Mouse (Mus musculus) hindbrain, postnatal 0 days (tissue): ENCODE data around the gene Sumo1. TPM values are rescaled to one million over a fixed set of nuclear protein-coding genes. Genes with fewer than 3 reads are reported as not detected.

Experiments used
- ATAC-seq: fragments of 200-750 bp; cut with Nextera tagmentation; 2 replicates; pipeline ENCODE4 v1.8.0; 2017; ENCODE audit warnings: mild to moderate bottlenecking, moderate TSS enrichment, moderate library complexity
- DNase-seq: peaks from one replicate; pipeline ENCODE4 v3.0.0-alpha.2; 2015; ENCODE audit warnings: low spot score
- H3K27ac ChIP-seq: fragments of 300-500 bp; sonication (generic); 2 replicates; pipeline ENCODE4 v1.5.1; 2014; ENCODE audit warnings: mild to moderate bottlenecking
- H3K27me3 ChIP-seq: fragments of 300-500 bp; sonication (generic); 2 replicates; pipeline ENCODE4 v1.6.1; 2014; ENCODE audit warnings: low read length, mixed read lengths; ENCODE audit not compliant: insufficient read depth
- H3K36me3 ChIP-seq: fragments of 300-500 bp; sonication (generic); 2 replicates; pipeline ENCODE4 v1.6.1; 2014; ENCODE audit warnings: low read length, mixed read lengths; ENCODE audit not compliant: insufficient read depth
- H3K4me1 ChIP-seq: fragments of 300-500 bp; sonication (generic); 2 replicates; pipeline ENCODE4 v1.6.1; 2014; ENCODE audit warnings: antibody characterized with exemption, low read length, mixed read lengths; ENCODE audit not compliant: insufficient read depth
- H3K4me2 ChIP-seq: fragments of 300-500 bp; sonication (generic); 2 replicates; pipeline ENCODE4 v1.6.1; 2014; ENCODE audit warnings: low read depth, mild to moderate bottlenecking, low read length, moderate library complexity, mixed read lengths
- H3K4me3 ChIP-seq: fragments of 300-500 bp; sonication (generic); 2 replicates; pipeline ENCODE4 v1.5.1; 2014; ENCODE audit warnings: low read length
- H3K9ac ChIP-seq: fragments of 300-500 bp; sonication (generic); replicated peaks from 2 replicates; pipeline ENCODE4 v1.6.1; 2014; ENCODE audit warnings: mild to moderate bottlenecking, low read length, moderate library complexity, mixed read lengths
- H3K9me3 ChIP-seq: fragments of 300-500 bp; sonication (generic); 2 replicates; pipeline ENCODE4 v1.6.1; 2016; ENCODE audit warnings: low read length, mixed read lengths
- CTCF ChIP-seq: IDR thresholded peaks from 2 replicates; pipeline ENCODE4 v1.5.1; 2016; ENCODE audit warnings: antibody characterized with exemption, control low read depth, low read depth
- WGBS: fragments of 180-500 bp; shearing (Covaris S2); extraction: QIAGEN DNeasy Blood & Tissue Kit; methylation state at CpG from one replicate; pipeline ENCODE4 v1.1.7; 2014; 5-methylcytosine and 5-hydroxymethylcytosine counted together
- polyA plus RNA-seq: library from polyadenylated mRNA; unstranded; fragments of >200 nt; fragmentation: Nextera tagmentation; extraction: Ambion mirVana; gene quantifications from 2 replicates; pipeline ENCODE4 v1.2.1, GENCODE M21; 2015
- total RNA-seq: library from RNA; depleted of rRNA; stranded (reverse); fragments of >200 nt; gene quantifications from 2 replicates; pipeline ENCODE4 v1.2.3, GENCODE M21; 2014

Gene Sumo1
- total and polyA plus RNA-seq, 2 experiments from 2014 or later: 70.2 to 311 TPM

DNA sequence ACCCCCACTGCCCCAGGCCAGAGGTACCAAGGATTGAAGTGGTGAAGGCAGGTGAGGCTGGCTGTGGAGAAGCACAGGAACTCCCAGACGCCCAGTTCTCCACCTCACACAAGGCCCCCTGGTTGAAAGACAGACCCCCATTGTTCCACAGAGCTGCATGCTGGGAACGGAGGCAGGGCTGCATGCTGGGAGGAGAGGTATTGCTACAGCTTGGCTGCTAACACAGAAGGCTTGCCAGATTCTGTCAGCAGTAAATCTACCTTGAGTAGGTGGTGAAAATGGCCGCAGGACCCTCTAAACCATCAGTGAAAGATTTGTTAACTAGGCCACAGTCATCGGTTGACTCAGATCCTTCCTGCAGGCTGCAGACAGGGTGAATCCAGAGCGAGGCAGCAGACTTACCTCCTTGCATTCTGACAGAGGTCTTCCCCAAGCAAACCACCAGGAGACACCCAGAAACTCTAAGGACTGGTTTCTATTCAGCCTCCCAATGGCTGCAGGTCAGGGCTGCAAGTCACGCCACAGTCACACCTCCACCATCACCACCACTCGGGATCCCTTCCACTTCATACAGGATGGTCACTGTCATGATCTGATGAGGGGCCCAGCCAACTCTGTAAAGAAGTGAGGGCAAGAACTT, 121.5 kb downstream of the Sumo1 start:
- ATAC-seq: no peak
- TF ChIP-seq CTCF: no peak
- no peak overlapping the region for H3K27ac ChIP-seq
- H3K9ac ChIP-seq: no peak overlapping the region
- H3K36me3 ChIP-seq: no peaks in the 10 kb centered on the region
- H3K27me3 ChIP-seq: no peaks in the 10 kb centered on the region
- H3K9me3 ChIP-seq: no peaks in the 10 kb centered on the region
- no peak overlapping the region for H3K4me2 ChIP-seq
- H3K4me1 ChIP-seq: no peaks in the 10 kb centered on the region
- H3K4me3 ChIP-seq: no peak overlapping the region
- DNase-seq: no peak
- whole genome bisulfite sequencing: 62% methylated on average over 7 of the region's 7 CpGs

DNA sequence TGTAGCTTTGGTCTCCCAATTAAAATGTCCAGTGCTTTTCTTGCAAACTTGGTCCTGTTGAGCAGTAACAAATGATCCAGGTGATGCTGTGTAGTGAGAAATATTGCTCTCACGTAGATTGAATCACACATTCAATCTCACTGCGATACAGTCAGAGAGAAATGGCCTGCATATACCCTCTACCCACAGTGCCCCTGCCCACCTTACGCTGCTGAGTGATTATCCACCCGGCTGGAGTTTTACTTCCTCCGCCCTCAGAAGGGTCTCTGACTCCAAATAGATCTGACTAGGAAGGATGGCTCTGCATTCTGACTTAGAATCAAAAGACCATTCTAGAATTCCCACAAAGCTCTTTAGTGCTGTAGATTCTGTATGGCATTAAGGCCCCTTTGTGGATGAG, 122.1 kb downstream of the Sumo1 start:
- no peaks in the 10 kb centered on the region for H3K4me1 ChIP-seq
- H3K4me2 ChIP-seq: no peak overlapping the region
- DNase-seq (no peak), ATAC-seq (no peak)
- no peak overlapping the region for H3K9ac ChIP-seq
- 73% methylated on average over 5 of the region's 5 CpGs for WGBS
- H3K27ac ChIP-seq: no peak overlapping the region
- no peak overlapping the region for H3K4me3 ChIP-seq
- H3K36me3 ChIP-seq: no peaks in the 10 kb centered on the region
- H3K27me3 ChIP-seq: no peaks in the 10 kb centered on the region
- TF ChIP-seq CTCF: no peak
- no peaks in the 10 kb centered on the region for H3K9me3 ChIP-seq

- no peak overlapping the region for H3K27ac ChIP-seq
- no peaks in the 10 kb centered on the region for H3K36me3 ChIP-seq
- no peak for ATAC-seq
- 85% methylated on average over 8 of the region's 8 CpGs for WGBS
- no peak for DNase-seq
- no peak for TF ChIP-seq CTCF
- H3K9me3 ChIP-seq: no peaks in the 10 kb centered on the region
- H3K4me2 ChIP-seq: no peak overlapping the region
- no peak overlapping the region for H3K4me3 ChIP-seq
- no peaks in the 10 kb centered on the region for H3K27me3 ChIP-seq
- H3K4me1 ChIP-seq: no peaks in the 10 kb centered on the region
- H3K9ac ChIP-seq: no peak overlapping the region
These were observed 126.7 kb downstream of the Sumo1 start for GRCm38 (mm10) chr1:59543911-59544310.

- H3K4me1 ChIP-seq: no peaks in the 10 kb centered on the region
- TF ChIP-seq CTCF: no peak
- H3K36me3 ChIP-seq: no peaks in the 10 kb centered on the region
- no peak for ATAC-seq
- no peak overlapping the region for H3K27ac ChIP-seq
- WGBS: 75% methylated on average over 6 of the region's 6 CpGs
- DNase-seq: no peak
- H3K4me2 ChIP-seq: no peak overlapping the region
- no peaks in the 10 kb centered on the region for H3K9me3 ChIP-seq
- no peaks in the 10 kb centered on the region for H3K27me3 ChIP-seq
- H3K4me3 ChIP-seq: no peak overlapping the region
- no peak overlapping the region for H3K9ac ChIP-seq
These were observed 128.4 kb downstream of the Sumo1 start for GRCm38 (mm10) chr1:59542231-59542630.

DNA sequence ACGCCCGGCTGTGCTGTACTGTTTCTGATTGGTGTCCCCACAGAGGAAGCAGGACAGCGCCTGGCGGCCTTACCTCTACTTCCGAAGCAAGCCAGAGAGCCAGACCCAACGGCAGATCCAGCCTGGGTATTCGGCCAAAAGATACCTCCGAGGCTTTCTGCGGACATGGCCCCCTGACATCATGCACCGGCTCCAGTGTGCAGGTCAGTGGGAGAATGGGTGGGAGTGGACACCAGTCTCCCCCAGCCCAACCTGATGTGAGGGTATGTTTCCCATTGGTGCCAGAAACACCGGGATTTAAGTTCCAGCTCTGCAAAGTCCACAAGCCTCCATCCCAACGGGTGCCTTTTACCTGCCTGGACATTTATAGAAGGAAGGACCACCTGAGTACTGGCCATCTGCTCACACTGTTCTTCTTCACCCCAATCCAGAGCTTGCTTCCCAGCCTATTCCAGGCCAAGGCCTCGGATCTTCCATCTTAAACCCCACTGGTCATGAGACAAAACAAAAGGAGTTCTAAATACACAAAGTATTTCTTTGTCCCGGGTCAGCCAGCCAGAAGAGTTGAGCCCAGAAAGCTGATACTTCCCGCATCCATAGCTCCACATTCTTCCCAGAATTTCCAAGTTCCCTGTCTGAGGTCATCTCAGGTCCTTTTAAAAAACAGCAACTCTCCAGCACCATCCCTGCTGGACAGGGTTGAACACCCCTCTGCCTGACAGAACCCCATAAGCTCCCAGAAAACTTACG, 129.2 kb downstream of the Sumo1 start:
- 81% methylated on average over 16 of the region's 16 CpGs for WGBS
- H3K4me3 ChIP-seq: no peak overlapping the region
- no peak for DNase-seq
- no peak for ATAC-seq
- no peak overlapping the region for H3K4me2 ChIP-seq
- no peak overlapping the region for H3K9ac ChIP-seq
- H3K4me1 ChIP-seq: no peaks in the 10 kb centered on the region
- no peak overlapping the region for H3K27ac ChIP-seq
- TF ChIP-seq CTCF: no peak
- H3K9me3 ChIP-seq: no peaks in the 10 kb centered on the region
- no peaks in the 10 kb centered on the region for H3K36me3 ChIP-seq
- no peaks in the 10 kb centered on the region for H3K27me3 ChIP-seq

DNA sequence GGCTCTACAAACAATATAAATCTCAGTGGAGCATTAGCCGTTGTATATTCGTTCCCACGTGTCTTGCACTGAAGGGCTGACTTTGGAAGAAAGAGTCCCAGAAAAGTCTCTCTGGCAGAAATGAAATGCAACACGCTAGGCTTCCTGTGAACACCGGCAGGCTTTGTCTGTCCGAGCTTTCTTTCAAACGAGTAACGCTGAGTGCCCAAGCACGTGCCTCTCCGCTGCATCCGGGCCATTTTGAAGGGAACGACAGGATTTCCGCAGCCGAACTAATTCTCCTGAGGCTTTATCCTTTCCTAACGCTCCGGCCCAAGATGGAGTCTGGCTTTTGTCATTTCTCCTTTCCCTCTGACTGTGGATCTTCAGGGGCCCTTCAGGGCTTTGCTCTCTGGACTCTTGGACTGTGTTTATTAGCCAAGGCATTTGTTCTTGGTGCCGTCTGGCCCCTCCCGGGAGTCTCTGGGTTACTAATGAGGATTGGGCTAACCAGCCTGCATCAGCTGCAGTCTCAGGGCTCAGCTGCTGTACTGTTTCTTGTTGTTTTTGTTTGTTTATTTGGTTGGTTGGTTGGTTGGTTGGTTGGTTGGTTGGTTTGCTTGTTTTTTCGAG, 130.0 kb downstream of the Sumo1 start:
- peak; percentile 28 for DNase-seq

More for the DNA sequence above, 130.0 kb downstream of the Sumo1 start:
- no peak for ATAC-seq
- no peaks in the 10 kb centered on the region for H3K36me3 ChIP-seq
- no peak overlapping the region for H3K27ac ChIP-seq
- no peaks in the 10 kb centered on the region for H3K27me3 ChIP-seq
- no peak overlapping the region for H3K4me2 ChIP-seq
- H3K4me1 ChIP-seq: peaks cover under 1% of the 10 kb centered on the region; the same call in 1 of the 2 replicates
- H3K9ac ChIP-seq: no peak overlapping the region
- 57% methylated on average over 19 of the region's 19 CpGs for WGBS
- TF ChIP-seq CTCF: no peak
- no peak overlapping the region for H3K4me3 ChIP-seq
- no peaks in the 10 kb centered on the region for H3K9me3 ChIP-seq
